Mouse (Mus musculus) spleen, postnatal 4 days (tissue): Measurements from ENCODE around the gene Sec62.
"Not testable (repeated sequence)": the region's sequence is repeated elsewhere in the genome, so short reads cannot be mapped to it uniquely, and the experiment has no call there.

ENCODE experiments used
- DNase-seq, 2 experiments: peaks; one replicate each; pipeline ENCODE4 v3.0.0; 2022; ENCODE audit warnings: low spot score in 2 of 2

Gene Sec62

GRCm38 (mm10) chr3:30831848-30832606, 39.4 kb downstream of the Sec62 start:
- no peak for DNase-seq

- no peak for DNase-seq
These were observed 40.6 kb downstream of the Sec62 start for GRCm38 (mm10) chr3:30833254-30833653.

- no peak for DNase-seq
These were observed 53.1 kb downstream of the Sec62 start for GRCm38 (mm10) chr3:30845755-30846154.

GRCm38 (mm10) chr3:30847413-30847812, 54.7 kb downstream of the Sec62 start:
- DNase-seq, result no peak

GRCm38 (mm10) chr3:30851422-30851821, 58.7 kb downstream of the Sec62 start:
- DNase-seq, result no peak

- DNase-seq, result no peak
These were observed 60.9 kb downstream of the Sec62 start for GRCm38 (mm10) chr3:30853596-30853995.

- DNase-seq, result peak; percentile 68 to 86
These were observed 63.2 kb downstream of the Sec62 start, which contains the start of gene Gpr160 for GRCm38 (mm10) chr3:30855604-30856458. Gpr160 (plus strand) TSS chr3:30855950.

GRCm38 (mm10) chr3:30859599-30859998, 66.9 kb downstream of the Sec62 start:
- not testable (repeated sequence) for DNase-seq

GRCm38 (mm10) chr3:30860705-30861104, 68.0 kb downstream of the Sec62 start:
- no peak for DNase-seq

- DNase-seq, result no peak
These were observed 71.2 kb downstream of the Sec62 start for GRCm38 (mm10) chr3:30863712-30864435.

GRCm38 (mm10) chr3:30864640-30865039, 72.0 kb downstream of the Sec62 start:
- no peak for DNase-seq

GRCm38 (mm10) chr3:30868176-30868575, 75.5 kb downstream of the Sec62 start:
- no peak for DNase-seq

- DNase-seq, result no peak
These were observed 76.0 kb downstream of the Sec62 start for GRCm38 (mm10) chr3:30868625-30869024.

GRCm38 (mm10) chr3:30869995-30870394, 77.3 kb downstream of the Sec62 start:
- DNase-seq, result no peak
